ENCODE assay signal across 14 mouse cellular contexts in the genomic region with DNA sequence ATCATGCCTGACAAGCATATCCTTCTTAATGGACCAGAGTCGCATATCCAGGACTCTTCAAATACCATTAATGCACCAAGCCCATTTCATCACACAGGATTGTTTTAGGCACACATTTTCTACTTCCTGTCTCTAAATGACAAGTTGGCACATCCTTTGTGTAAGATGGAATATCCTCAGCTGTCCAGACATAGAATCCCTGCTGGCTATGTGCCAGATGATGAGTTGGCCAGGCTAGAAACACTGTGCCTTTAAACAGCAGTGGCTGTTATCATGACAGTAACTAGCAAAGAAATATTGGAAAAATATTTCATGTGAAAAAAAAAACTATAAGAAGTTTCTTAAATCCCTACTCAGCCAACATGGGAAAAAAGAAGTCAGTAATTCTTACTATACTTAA. TPM values are rescaled to one million over a fixed set of nuclear protein-coding genes. Genes with fewer than 3 reads are reported as not detected.
A peak's percentile ranks its signal among the peaks of the same experiment; 100 is the strongest.
DNase-seq lines count a peak whose midpoint lies in the region; ATAC-seq and TF ChIP-seq lines count a peak whose summit lies in the region.
"Had no signal": no experiment of that assay in that cellular context is flagged by ENCODE, and none has a peak within 500 bp of the region (broad histone marks: within the 10 kb centered on the region; RNA-seq: fewer than 3 reads in every experiment).

No protein-coding gene starts in this region.

- WGBS in lung, embryonic 14.5 days, result 33% methylated on average over 1 of the region's 1 CpGs

- H3K9ac ChIP-seq in lung, embryonic 14.5 days, result no peak overlapping the region
- H3K9ac ChIP-seq: embryonic facial prominence, embryonic 13.5 days; forebrain, embryonic 12.5 days; limb, embryonic 15.5 days had no signal

- H3K27me3 ChIP-seq in lung, embryonic 14.5 days (ENCODE audit: insufficient read depth, low read length), result no peaks in the 10 kb centered on the region
- H3K27me3 ChIP-seq: embryonic facial prominence, embryonic 13.5 days; forebrain, embryonic 12.5 days; limb, embryonic 15.5 days had no signal

- DNase-seq in adrenal gland, postnatal 14 days, result peak; percentile 21
- DNase-seq in adrenal gland, adult 8-10 months, result no peak
- DNase-seq in heart, postnatal 4 days, result peak; percentile 7
- DNase-seq in heart, postnatal 36 days, result no peak
- DNase-seq in lung, embryonic 14.5 days, result peak; percentile 69
- no peak for DNase-seq in lung, postnatal 25 days (ENCODE audit: low spot score)
- DNase-seq in brain, adult 2 months (ENCODE audit: low read depth, low spot score), result peak; percentile 64
- no peak for DNase-seq in ovary, postnatal 14 days (ENCODE audit: low spot score)
- DNase-seq: adrenal gland, adult 2 months; heart, postnatal 10 days had no signal

- peak; percentile 44; the same call in 1 of the 2 replicates for ATAC-seq in lung, embryonic 14.5 days (ENCODE audit: insufficient read depth)
- ATAC-seq: midbrain, embryonic 16.5 days had no signal

- H3K4me2 ChIP-seq in lung, embryonic 14.5 days, result no peak overlapping the region
- H3K4me2 ChIP-seq: embryonic facial prominence, embryonic 13.5 days; forebrain, embryonic 12.5 days; limb, embryonic 15.5 days had no signal

- no peak overlapping the region for H3K4me3 ChIP-seq in lung, embryonic 14.5 days (ENCODE audit: low read depth, low read length)
- H3K4me3 ChIP-seq: embryonic facial prominence, embryonic 13.5 days; forebrain, embryonic 12.5 days; limb, embryonic 15.5 days had no signal

- H3K36me3 ChIP-seq in lung, embryonic 14.5 days (ENCODE audit: insufficient read depth), result no peaks in the 10 kb centered on the region
- H3K36me3 ChIP-seq: embryonic facial prominence, embryonic 13.5 days; forebrain, embryonic 12.5 days; limb, embryonic 15.5 days had no signal

- intact Hi-C loops in heart, postnatal 36 days (cut with DNase I), result no loop called here

- no peaks in the 10 kb centered on the region for H3K9me3 ChIP-seq in lung, embryonic 14.5 days (ENCODE audit: low read depth, low read length)
- H3K9me3 ChIP-seq: embryonic facial prominence, embryonic 13.5 days; forebrain, embryonic 12.5 days; limb, embryonic 15.5 days had no signal

- H3K4me1 ChIP-seq in lung, embryonic 14.5 days (ENCODE audit: insufficient read depth), result no peaks in the 10 kb centered on the region
- H3K4me1 ChIP-seq: embryonic facial prominence, embryonic 13.5 days; forebrain, embryonic 12.5 days; limb, embryonic 15.5 days had no signal

- TF ChIP-seq CTCF in lung, embryonic 14.5 days (IDR thresholded peaks at IDR 0.05; ENCODE audit: low read depth), result no peak

- no peak overlapping the region for H3K27ac ChIP-seq in lung, embryonic 14.5 days (ENCODE audit: low read depth)
- H3K27ac ChIP-seq: embryonic facial prominence, embryonic 13.5 days; forebrain, embryonic 12.5 days; limb, embryonic 15.5 days had no signal

RNA-seq across cellular contexts. Expression of gene Hecw2, which starts 35.4 kb away (rescaled TPM):
- total RNA-seq in adrenal gland, postnatal 14 days (2021), result 11.3 and 13.2 TPM in 2 replicates
- 10 to 100 TPM in 2 of 4 experiments, 1 to 10 TPM in 2; 6.2 to 14.2 (median 10.5) TPM for total RNA-seq in adrenal gland, adult 8-10 months (2022)
- total RNA-seq in heart, postnatal 4 days (2021), result 10 to 100 TPM; 14.5 to 14.6 TPM
- total RNA-seq in heart, postnatal 36 days (2021), result 10 to 100 TPM; 13.5 TPM
- polyA plus RNA-seq in lung, embryonic 14.5 days (2014; fragmentation: Nextera tagmentation; extraction: Ambion mirVana), result 5.3 and 5.8 TPM in 2 replicates

Comparison
In these comparisons a context has a peak if more than half of its experiments do, and no peak if none do; other contexts are left out.
1. DNase-seq: peak in adrenal gland, postnatal 14 days (single experiment), heart, postnatal 4 days (single experiment), lung, embryonic 14.5 days (single experiment) and brain, adult 2 months (single experiment); none in adrenal gland, adult 8-10 months (single experiment), heart, postnatal 36 days (0 of 2), lung, postnatal 25 days (single experiment) and ovary, postnatal 14 days (single experiment).